Mouse (Mus musculus) layer of hippocampus, adult 8-10 months (tissue): Measurements from ENCODE around the gene Llgl2. TPM values are rescaled to one million over a fixed set of nuclear protein-coding genes. Genes with fewer than 3 reads are reported as not detected.

Source experiments
- DNase-seq, 2 experiments: peaks; one replicate each; pipeline ENCODE4 v3.0.0; 2022; ENCODE audit warnings: low spot score in 2 of 2
- total RNA-seq, 4 experiments: library from RNA; stranded (reverse); gene quantifications; 2 replicates each; pipeline ENCODE4 v1.2.4; 2022

Llgl2 gene
- 1 to 10 TPM; 1.6 to 4.2 (median 2.4) TPM for total RNA-seq

DNA sequence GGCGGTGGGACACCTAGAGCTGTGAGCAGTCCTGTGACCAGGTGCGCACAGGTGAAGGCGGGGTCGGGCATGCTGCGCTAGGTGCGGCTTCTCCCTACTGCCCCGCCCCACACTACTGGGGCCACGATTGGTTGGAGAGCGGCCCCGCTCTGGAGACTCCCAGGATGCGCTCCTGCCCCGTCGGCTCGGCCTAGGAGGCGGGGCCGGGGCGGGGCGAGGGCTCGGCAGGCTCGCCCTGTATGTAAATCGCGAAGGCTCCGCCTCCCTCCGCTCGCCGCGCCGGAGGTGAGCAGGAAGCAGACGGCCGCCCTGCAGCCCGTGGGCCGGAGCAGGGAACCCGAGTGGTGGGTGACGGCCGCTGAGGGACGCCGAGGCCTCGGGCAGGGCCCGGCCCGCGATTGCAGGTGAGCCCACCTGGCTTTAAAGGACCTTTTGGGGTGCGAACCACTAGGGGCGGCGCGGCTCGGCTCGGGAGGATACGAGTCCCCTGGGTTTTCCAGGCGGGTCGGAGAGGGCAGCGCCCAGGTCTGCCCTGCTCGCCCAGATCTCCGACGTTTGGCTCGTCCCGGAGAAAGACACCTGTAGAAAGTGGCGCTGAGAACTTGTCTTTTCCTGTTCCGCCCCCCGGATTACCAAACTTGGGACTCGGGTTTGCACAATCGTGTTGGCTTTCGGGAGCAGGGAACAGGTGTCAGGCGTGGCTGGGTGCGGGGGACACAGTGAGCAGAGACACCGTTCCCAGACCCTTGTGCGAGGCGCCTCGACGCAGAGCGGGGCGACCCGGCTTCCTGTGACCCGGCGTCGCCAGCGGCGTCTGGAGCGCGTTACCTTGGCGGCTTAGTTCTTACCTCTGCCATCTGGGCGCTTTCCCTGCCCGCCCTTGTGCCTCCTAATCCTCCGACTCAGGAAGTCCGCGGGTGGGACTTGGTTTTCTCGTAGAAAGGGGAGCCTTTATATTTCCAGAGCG is at the start of gene Llgl2:
Gene Llgl2 (plus strand): TSS at position 276 of the 967 bp plus-strand sequence.
- DNase-seq, result peak in 1 of 2 experiments; percentile 48

DNA sequence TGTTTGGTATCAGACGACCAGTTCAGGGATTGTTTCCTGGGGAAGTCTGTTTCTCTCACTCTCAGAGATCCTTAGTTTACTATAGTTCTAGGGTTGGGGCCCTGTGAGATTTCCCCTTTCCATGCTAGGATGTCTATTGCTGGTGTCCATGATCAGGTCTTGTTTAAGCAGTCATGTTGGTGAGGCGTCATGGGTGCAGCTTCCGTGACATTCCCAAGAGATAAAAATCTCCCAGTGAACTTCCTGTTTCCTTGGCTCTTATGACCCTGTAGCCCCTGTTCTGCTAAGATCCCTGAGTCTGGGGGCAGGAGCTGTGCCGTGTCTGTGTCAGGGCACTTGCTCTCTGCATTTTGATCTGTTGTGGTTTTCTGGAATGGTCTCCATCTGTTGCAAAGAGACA is 49.2 kb upstream of the Llgl2 start:
- DNase-seq, result no peak

DNA sequence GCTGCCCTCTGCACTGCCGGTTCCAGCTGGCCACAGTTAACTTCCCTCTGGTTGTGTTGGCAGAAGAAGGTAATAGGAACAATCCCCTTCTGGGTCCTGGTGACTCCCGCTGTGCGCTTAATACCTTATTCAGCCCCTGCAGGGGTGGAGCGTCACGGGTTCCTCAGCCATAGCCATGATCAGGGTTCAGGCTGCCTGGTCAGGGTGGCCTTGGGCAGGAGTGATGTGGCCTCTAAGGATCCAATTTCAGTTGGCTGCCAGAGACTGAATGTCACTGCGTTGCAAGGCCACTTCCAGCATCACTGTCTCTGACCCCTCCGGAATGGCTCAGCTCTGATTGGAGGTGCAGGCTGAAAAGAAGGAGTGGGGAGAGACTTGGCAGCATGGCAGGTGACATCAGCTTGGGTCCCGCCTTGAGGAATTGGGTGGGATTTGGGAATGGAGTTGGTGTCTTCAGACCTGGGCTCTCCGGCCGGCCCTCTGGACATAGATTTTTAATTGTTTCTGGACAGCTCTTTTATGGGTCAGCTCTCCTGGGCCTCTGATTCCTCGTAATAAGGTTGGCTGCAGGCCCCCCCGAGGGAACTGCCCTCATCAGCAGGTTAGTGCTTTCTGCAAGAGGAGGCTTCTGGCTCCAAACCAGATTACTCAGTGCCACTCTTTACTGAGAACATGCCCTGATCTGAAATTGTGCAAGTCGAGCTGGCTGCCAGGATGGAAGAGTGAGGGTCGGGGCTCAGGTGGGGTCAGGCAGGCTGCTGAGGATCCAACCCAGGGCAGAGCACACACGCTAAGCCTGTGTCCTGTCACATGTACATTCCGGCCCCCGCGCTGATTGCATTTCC is 47.8 kb upstream of the Llgl2 start:
- DNase-seq, result no peak

DNA sequence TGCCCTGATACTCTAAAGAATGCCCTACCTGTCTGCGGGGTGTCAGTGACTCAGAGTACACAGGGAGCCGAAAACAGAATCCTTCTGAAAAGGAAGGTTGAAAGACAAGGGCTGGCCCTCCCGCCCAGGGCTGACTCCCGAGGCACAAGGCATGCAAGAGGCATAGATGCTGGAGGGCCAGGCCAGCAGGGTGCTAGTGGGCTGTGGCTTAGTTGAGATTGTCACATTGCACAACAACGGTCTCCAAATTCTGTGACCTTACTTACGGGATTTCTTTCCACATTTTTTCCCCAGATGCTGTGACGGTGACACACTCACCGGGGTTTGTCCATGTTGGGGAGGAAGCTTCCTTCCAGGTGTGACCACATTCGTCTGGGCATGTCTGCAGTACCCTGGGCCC is 46.9 kb upstream of the Llgl2 start:
- no peak for DNase-seq

DNA sequence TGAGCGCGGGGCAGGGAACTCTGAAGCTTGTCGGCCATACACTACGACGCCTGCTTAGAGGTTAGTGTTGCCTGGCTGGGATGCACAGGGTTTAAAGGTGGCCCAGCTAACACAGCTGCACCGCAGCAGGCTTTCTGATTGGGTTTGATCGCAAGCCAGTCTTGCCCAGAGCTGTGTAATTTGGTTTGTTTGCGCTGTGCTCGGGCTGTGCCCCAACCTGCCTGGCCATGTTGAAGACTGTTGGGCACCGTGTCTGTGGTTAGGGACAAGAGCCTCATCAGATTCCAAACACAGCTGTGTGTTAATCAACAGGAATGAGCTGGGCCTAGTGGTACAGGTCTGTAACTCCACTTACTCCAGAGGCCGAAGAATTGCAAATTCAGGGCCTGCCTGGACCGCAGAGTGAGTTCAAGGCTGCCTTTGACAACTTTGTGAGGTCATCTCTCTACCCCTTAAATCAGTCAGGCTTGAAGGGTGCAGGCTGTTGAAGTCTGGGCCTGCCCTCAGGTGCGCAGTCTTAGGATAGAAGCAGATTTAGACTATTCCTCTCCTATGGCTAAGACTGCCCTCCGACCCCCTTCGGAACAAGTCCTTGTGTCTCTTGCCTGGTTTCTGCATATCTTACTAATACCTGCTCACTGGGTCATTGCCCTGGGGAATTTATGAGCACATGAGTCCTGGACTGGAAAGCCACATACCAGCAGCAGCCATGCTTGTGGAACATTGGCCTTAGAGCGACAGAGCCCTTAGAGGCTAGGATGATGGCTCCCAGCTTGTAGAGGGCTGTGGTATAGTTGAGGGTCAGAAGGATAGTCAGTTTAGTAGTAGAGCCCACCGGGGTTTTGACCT is 46.1 kb upstream of the Llgl2 start:
- DNase-seq, result peak in 1 of 2 experiments; percentile 3

DNA sequence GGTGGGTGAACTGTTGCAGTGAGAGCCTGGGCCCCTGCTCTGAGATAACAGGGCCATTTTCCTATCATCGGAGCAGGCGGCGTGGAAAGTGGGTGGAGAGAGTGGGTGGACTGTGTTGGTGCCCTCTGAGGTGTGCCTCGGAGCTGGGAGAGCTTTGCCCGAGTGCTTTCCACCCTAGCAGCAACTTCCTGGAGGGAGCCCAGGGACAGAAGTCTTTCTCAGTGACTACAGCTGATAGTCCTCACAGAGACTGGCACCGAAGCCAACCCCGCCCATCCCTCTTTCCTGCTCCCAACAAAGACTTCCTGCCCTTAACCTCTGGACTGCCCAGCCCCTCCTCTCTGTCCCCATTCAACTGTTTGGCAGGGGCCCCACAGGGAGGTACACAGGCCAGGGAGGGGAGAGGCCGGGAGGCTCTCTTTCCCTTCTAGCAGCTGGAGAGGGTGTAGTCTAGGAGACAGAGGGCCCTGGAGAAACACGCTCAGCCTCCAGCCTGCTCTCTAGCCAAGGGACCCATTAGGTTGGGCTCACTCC is 44.7 kb upstream of the Llgl2 start:
- peak; percentile 48 to 77 for DNase-seq

DNA sequence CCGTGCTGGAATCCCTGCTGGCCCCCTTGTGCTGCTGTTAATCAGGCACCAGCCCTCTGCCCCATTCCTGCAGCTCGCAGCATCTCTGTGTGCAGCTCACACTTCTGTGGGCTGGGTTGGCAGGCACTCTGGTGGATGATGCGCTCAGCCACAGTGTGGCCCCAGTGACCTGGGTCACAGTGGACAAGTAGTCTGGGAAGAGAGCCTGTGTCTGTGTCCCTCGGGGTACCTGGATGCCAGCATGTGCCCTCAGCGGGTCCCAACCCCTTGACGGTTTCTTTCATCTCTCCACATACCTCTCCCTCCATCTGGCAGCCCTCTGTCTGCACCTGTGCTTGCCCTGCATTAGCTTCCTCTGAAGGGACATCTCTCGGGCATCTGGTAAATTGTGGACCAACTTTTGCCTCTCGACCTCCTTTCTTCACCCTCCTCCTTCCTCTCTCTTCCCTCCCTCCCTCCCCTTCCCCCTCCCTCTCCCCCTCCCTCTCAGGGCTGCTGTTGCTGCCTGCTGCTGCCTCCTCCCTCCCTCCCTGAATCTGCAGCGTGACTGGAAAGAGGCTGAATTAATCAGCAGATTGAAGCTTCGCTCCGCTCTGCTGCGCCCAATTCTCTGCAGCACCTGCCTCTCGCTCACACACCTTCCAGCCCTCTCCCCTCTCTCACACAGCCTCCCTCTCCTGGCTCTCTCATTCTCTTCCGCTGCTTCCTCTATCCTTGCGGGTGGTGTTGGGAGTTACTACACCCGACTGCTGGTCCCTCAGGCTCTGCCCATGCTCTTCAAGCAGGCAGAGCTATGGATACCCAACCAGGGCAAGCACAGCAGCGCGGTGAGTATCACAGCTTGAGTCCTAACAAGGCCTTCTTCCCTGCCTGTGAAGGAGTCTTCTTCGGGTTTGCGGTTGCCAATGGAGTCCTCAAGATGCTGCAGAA is 43.4 kb upstream of the Llgl2 start:
- DNase-seq, result peak in 1 of 2 experiments; percentile 59

DNA sequence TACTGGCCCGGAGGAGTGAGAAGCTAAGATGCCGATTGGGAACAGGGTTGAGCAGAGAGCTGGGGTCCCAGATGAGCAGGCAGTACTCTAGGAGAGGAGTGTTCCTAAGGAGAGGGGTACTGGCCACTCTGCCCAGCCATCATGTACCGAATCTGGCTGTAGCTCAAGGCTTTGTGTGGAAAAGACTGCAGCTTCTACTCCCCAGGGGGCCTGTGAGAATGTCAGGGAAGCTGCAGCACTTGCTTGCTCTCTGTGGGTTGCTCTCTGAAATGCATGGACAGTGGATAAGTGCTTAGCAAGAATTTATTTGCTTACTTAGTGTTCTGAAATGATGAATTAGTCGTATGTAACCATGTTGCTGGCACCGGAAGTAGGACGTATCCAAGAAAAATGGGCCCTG is 37.4 kb upstream of the Llgl2 start:
- no peak for DNase-seq

DNA sequence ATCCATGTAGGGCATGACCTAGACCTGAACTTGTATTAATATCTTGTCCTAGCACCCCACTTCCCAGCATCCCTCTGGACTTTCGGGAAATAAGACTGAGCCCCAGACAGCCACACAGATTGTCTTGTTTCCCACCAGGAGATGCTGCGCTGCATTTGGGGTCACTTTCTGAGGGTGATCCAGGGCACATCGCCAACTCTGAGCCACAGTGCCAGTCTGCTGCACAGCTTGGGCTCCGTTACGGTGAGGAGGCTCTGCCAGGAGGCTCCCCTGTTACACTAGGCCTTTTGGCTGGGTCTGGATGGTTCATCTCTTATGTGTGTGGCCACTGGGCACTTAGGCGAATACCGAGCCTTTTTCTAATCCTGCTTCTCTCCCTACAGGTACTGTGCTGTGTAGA is 34.1 kb upstream of the Llgl2 start:
- DNase-seq, result no peak

DNA sequence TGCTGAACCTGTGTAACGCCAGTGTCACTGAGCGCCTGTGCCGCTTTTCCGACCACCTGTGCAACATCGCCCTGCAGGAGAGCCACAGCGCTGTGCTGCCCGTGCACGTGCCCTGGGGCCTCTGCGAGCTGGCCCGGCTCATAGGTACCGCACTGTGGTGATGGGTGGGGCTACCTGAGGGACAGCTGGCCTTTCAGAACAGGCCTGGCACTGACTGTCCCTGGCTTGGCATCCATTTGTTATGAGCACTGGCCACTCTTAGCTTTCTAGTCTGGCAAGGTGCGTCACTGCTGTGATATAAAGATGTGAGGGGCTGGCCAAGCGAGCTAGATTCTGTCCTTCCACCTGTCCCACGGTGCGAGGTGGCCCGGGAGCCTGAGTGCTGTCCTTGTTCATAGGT is 31.9 kb upstream of the Llgl2 start:
- DNase-seq, result no peak

DNA sequence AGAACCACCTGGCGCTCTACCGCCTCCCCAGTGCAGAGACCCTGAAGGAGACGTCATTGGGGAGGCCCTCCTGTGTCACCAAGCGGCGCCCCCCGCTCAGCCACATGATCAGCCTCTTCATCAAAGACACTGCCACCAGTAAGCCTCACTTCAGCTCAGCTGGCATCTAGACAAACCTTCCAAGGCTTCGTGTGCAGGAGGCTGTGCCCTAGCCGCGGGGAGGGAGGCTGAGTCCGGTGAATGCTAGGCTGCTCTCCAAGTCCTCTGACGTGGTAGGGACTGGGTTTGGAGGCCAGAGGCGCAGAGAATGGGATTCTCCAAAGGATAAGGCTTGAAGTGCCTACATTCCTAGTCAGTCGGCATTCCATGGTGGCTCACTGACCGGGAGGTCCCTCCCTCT is 31.5 kb upstream of the Llgl2 start:
- no peak for DNase-seq

DNA sequence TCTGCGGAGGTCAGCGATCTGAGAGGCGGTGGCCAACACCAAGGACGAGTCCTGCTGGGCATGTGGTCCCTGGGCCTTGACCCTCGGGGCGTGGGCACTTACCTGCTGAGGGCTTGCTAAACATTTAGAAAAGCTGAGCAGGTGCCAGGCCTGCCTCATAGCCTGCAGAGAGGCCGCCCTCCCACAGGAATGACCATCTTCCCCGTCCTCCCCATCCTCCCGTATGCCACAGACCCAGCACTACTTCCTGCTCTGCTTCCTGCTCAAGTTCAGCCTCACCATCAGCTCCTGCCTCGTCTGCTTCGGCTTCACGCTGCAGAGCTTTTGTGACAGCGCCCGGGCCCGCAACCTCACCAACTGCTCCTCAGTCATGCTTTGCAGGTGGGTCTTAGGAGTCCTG is 27.0 kb upstream of the Llgl2 start:
- DNase-seq, result no peak

DNA sequence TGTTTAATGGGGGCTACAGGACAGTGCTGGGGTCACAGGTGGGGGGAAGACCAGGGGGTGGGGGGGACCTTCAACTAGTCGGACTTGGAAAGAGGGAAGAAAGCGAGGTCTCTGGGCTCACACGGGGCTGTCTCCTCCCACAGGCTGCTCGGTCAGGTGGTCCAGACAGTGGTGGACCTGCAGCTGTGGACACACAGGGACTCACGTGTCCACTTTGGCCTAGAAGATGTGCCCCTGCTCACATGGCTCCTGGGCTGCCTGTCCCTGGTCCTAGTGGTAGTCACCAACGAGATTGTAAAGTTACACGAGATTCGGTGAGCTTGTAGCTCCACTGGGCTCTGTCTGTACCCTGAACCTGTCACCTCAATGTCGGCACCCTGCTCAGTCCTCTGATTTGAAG is 26.2 kb upstream of the Llgl2 start:
- no peak for DNase-seq

DNA sequence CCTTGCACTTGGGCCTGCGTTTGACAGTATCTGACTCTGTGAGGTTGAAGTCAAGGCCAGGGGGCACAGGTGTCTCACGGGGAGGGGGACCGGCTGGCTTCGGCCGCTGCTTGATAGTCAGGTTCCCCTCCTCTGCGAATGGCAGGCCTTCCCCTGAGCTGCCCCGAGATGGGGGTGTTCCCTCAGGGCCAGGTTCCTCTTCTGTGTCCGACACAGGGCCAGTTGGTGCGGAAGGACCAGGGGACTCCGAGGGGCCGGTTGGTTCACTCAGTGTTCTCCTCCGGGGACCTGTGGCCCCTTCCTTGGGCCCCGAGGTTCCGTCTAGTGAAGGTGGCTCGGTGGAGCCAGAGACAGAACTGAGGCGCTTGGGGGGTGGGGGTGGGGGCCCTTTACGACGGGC is 22.9 kb upstream of the Llgl2 start:
- no peak for DNase-seq

DNA sequence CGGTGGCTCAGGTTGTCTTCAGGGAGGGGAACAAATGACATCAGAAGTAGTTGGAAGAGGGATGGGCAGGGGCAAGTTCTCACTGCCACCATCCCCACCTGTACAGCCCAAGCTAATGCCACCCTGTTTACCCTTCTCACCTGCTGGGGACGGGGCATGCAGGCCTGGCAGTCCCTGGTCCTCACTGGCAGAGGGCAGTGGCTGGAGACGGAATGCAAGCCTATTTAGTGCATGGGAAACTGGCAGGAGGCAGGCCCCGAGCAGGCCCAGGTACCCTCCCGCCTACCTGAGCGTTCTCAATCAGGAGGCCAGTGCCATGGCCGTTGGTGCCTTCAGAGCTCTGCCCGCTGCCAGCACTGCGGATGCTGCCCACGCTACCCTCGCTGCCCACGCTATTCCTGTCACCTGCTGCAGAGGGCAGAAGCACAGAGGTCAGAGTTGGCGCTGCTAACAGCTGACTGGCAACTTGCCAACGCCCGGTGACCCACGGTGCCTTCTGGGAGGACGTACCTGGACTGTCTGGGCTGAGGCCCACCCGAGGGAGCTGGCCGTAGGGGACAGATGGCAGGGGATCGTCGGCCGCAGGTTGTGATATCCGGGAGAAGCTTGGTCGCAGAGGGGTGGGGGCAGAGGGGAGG is 20.7 kb upstream of the Llgl2 start:
- no peak for DNase-seq

DNA sequence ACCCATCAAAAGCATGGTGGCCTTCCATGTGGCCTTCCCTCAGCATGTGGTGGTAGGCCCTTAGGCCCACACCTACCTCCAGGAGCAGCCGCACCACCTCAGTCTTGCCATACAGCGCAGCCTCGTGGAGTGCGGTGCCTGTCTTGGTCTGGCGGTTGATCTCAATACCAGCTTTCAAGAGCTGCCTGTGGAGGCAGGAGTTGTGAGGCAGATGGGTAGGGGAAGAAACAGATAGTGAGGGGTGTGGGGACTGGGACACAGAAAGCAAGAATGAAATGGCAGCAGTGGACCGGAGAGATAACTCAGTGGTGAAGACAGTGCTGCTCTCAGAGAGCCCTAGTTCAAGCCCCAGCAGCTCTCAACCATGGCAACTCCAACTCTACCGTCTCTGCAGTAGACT is 18.8 kb upstream of the Llgl2 start:
- DNase-seq, result no peak

DNA sequence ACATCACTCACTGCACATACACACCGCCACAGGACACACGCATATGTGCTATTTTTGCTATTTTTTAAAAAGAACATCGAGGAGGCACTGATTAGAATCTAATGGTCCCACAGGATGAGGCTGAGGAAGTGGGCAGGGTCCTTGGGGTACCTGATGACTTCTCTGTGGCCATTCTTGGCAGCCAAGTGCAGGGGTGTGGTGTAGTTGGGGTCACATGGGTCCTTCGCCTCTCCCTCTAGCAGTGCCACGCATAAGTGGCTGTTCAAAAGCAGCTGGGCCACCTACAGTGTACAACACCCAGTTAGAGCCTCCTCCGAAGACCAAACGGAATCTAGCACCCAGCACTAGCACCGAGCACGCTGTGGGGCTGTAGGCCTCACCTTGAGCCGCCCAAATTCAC is 17.7 kb upstream of the Llgl2 start:
- DNase-seq, result no peak

DNA sequence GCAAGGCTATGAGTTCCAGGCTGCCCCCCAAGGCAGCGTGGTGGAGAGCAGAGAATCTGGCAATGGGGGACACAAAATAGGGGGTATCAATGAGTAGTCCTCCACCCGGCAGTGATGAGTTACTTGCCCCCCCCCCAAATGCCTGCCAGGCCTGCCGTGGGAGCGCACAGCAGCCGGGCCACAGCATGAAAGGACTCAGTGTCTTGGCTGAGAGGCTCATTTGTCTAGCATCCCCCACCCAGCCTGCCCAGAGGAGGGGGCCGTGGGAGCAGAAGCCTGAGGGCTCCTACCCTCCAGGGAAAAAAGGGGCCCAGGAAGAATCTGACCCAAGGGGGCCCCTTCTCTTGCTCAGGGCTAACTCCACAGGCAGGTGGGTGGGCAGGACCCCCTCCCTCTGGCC is 16.5 kb upstream of the Llgl2 start:
- DNase-seq, result no peak

DNA sequence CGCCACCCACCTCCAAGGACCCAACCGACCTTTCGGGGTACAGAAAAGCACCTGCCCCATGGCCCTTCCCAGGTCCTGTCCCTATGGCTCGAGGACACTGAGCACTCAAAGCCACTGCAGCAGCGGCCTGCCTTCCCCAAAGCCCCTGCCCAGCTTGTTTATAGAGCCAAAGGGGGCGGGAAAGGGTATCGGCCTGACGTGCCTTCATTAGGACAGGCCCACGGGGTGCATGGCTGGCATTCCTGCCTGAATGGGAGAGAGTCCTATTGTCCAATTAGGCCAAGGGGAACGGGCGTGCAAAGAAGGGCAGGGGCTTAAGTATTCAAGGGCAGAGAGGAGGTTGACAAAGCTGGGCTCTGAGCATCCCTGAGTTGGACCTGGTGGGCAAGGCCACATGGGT is 15.9 kb upstream of the Llgl2 start:
- no peak for DNase-seq
